Mouse (Mus musculus): ENCODE measurements around the gene Rnd2.

DNA sequence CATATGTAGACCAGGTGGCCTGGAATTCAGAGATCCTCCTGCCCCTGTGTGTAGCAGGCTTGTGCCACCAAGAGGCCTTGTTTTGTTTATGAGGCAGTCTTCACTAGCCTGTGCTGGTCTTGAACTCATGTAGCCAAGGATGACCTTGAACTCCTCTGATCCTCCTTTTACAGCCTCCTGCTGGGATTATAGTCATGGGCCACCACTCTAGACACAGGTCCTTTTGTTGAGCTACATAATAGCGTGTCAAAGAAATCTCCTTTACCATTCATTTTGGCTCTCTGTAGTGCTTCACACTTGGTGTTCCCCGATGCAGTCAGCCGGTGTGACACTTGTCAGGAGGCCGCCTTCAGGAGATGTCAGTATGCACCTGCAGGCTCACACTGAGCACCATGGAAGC lies 27.9 kb upstream of the Rnd2 start:
- TF ChIP-seq GATA1 (IDR thresholded peaks at IDR 0.05; ENCODE audit: low read length) (no peak), TAL1 (IDR thresholded peaks at IDR 0.05; ENCODE audit: low read length) (no peak)

Data from erythroblast, embryonic 14.5 days (primary cell).